Comparison of ENCODE assay signal across 17 mouse cellular contexts in genomic region chr15:25026351-25026750, GRCm38 (mm10).
DNase-seq lines count a peak whose midpoint lies in the region; ATAC-seq lines count a peak whose summit lies in the region.
"Had no signal": no experiment of that assay in that cellular context is flagged by ENCODE, and none has a peak within 500 bp of the region (broad histone marks: within the 10 kb centered on the region; RNA-seq: fewer than 3 reads in every experiment).

No protein-coding gene starts in this region.

- H3K4me1 ChIP-seq in heart, embryonic 14.5 days (ENCODE audit: control insufficient read depth in 2 of 2, insufficient read depth in 2 of 2, low read length in 2 of 2), result peaks cover 0 to 4% of the 10 kb centered on the region in 2 experiments; a peak in 1 of 4 replicates
- peaks cover 5% of the 10 kb centered on the region; the same call in 1 of the 2 replicates for H3K4me1 ChIP-seq in heart, embryonic 12.5 days (replicated peaks)
- peaks cover 10% of the 10 kb centered on the region; the same call in 1 of the 2 replicates for H3K4me1 ChIP-seq in forebrain, embryonic 14.5 days (ENCODE audit: control insufficient read depth, insufficient read depth, low read length)
- H3K4me1 ChIP-seq in hindbrain, embryonic 15.5 days (replicated peaks), result peaks cover 19% of the 10 kb centered on the region
- peaks cover 17% of the 10 kb centered on the region for H3K4me1 ChIP-seq in midbrain, embryonic 16.5 days (ENCODE audit: control insufficient read depth, insufficient read depth, low read length)
- H3K4me1 ChIP-seq: liver, embryonic 15.5 days had no signal

- no peak for ATAC-seq in heart, embryonic 14.5 days (ENCODE audit: insufficient number of reproducible peaks, insufficient read depth, low FRiP score, low read depth)
- no peak for ATAC-seq in heart, embryonic 12.5 days (ENCODE audit: insufficient number of reproducible peaks, low FRiP score)
- ATAC-seq in forebrain, embryonic 14.5 days, result peak; percentile 29
- 0 out of 2 replicates have a peak, but pooled peaks have one; percentile 59 for ATAC-seq in hindbrain, embryonic 15.5 days (ENCODE audit: low FRiP score, low read depth)
- peak; percentile 70 for ATAC-seq in midbrain, embryonic 16.5 days
- ATAC-seq: activated CD4-positive, CD25-positive, alpha-beta regulatory T cell, adult 4 months had no signal

- no peaks in the 10 kb centered on the region for H3K36me3 ChIP-seq in heart, embryonic 14.5 days (ENCODE audit: control insufficient read depth, insufficient read depth, low read length)
- no peaks in the 10 kb centered on the region for H3K36me3 ChIP-seq in heart, embryonic 12.5 days
- no peaks in the 10 kb centered on the region for H3K36me3 ChIP-seq in forebrain, embryonic 14.5 days (ENCODE audit: control insufficient read depth, insufficient read depth, low read length)
- H3K36me3 ChIP-seq in hindbrain, embryonic 15.5 days, result no peaks in the 10 kb centered on the region
- no peaks in the 10 kb centered on the region for H3K36me3 ChIP-seq in midbrain, embryonic 16.5 days (ENCODE audit: control insufficient read depth, insufficient read depth, low read length)
- H3K36me3 ChIP-seq: limb, embryonic 13.5 days; liver, embryonic 15.5 days had no signal

- 74% methylated on average over 8 of the region's 8 CpGs for WGBS in heart, embryonic 14.5 days
- WGBS in heart, embryonic 12.5 days, result 79% methylated on average over 8 of the region's 8 CpGs
- 6% methylated on average over 8 of the region's 8 CpGs for WGBS in forebrain, embryonic 14.5 days
- 22% methylated on average over 8 of the region's 8 CpGs for WGBS in hindbrain, embryonic 15.5 days
- 5% methylated on average over 8 of the region's 8 CpGs for WGBS in midbrain, embryonic 16.5 days

- DNase-seq in forebrain, embryonic 14.5 days (ENCODE audit: low spot score), result peak; percentile 55
- no peak for DNase-seq in ovary, adult 18-20 months (ENCODE audit: low spot score)
- DNase-seq in left cerebral cortex, postnatal 14 days (ENCODE audit: low spot score in 2 of 2), result no peak
- no peak for DNase-seq in heart, postnatal 4 days
- DNase-seq: adrenal gland, postnatal 36 days; heart, adult 11 months; heart, postnatal 36 days; kidney, adult 18-20 months; kidney, postnatal 14 days; lung, postnatal 14 days had no signal

- H3K27me3 ChIP-seq in heart, embryonic 14.5 days (ENCODE audit: control insufficient read depth, insufficient read depth, low read length), result no peaks in the 10 kb centered on the region
- H3K27me3 ChIP-seq in heart, embryonic 12.5 days (replicated peaks), result no peaks in the 10 kb centered on the region
- no peaks in the 10 kb centered on the region for H3K27me3 ChIP-seq in forebrain, embryonic 14.5 days (replicated peaks; ENCODE audit: control insufficient read depth, insufficient read depth, low read length)
- H3K27me3 ChIP-seq in hindbrain, embryonic 15.5 days, result no peaks in the 10 kb centered on the region
- no peaks in the 10 kb centered on the region for H3K27me3 ChIP-seq in midbrain, embryonic 16.5 days (ENCODE audit: control insufficient read depth, insufficient read depth, low read depth, low read length)
- H3K27me3 ChIP-seq: liver, embryonic 15.5 days had no signal

- H3K4me3 ChIP-seq in heart, embryonic 14.5 days (ENCODE audit: control insufficient read depth in 1 of 2, insufficient read depth in 1 of 2, low read depth in 1 of 2, low read length in 2 of 2), result no peak overlapping the region
- H3K4me3 ChIP-seq in heart, embryonic 12.5 days, result no peak overlapping the region
- H3K4me3 ChIP-seq in forebrain, embryonic 14.5 days (ENCODE audit: low read depth, low read length), result no peak overlapping the region
- H3K4me3 ChIP-seq in hindbrain, embryonic 15.5 days, result peak overlapping the region; percentile 36
- peak overlapping the region; percentile 36 for H3K4me3 ChIP-seq in midbrain, embryonic 16.5 days (ENCODE audit: low read depth, low read length)
- H3K4me3 ChIP-seq: liver, embryonic 15.5 days had no signal

- intact Hi-C loops in left cerebral cortex, postnatal 14 days (cut with DNase I), result loop anchor here (5.0 kb wide), 2 partner anchors 336 to 386 kb away; partner anchors contain the start of gene Basp1

- H3K27ac ChIP-seq in heart, embryonic 14.5 days (replicated peaks in 1 of 2; ENCODE audit: control insufficient read depth in 1 of 2, insufficient read depth in 1 of 2, low read depth in 2 of 2, low read length in 2 of 2), result no peak overlapping the region
- no peak overlapping the region for H3K27ac ChIP-seq in heart, embryonic 12.5 days (ENCODE audit: poor library complexity, severe bottlenecking)
- peak overlapping the region; percentile 72; the same call in 1 of the 2 replicates for H3K27ac ChIP-seq in forebrain, embryonic 14.5 days (ENCODE audit: low read depth, low read length)
- H3K27ac ChIP-seq in hindbrain, embryonic 15.5 days (replicated peaks), result peak overlapping the region; percentile 83
- peak overlapping the region; percentile 88 for H3K27ac ChIP-seq in midbrain, embryonic 16.5 days (ENCODE audit: low read length)
- H3K27ac ChIP-seq: limb, embryonic 13.5 days; liver, embryonic 15.5 days had no signal

- 0 out of 2 replicates have a peak, but pooled peaks cover 4% of the 10 kb centered on the region for H3K9me3 ChIP-seq in heart, embryonic 14.5 days (ENCODE audit: control insufficient read depth, low read length)
- no peaks in the 10 kb centered on the region for H3K9me3 ChIP-seq in heart, embryonic 12.5 days (replicated peaks)
- no peaks in the 10 kb centered on the region for H3K9me3 ChIP-seq in forebrain, embryonic 14.5 days (replicated peaks; ENCODE audit: control insufficient read depth, low read length)
- H3K9me3 ChIP-seq in hindbrain, embryonic 15.5 days, result no peaks in the 10 kb centered on the region
- H3K9me3 ChIP-seq in midbrain, embryonic 16.5 days (replicated peaks; ENCODE audit: control insufficient read depth, low read length, poor library complexity, severe bottlenecking), result no peaks in the 10 kb centered on the region
- H3K9me3 ChIP-seq: limb, embryonic 13.5 days; liver, embryonic 15.5 days had no signal

- peak overlapping the region; percentile 48; the same call in 1 of the 2 replicates for H3K4me2 ChIP-seq in heart, embryonic 14.5 days (ENCODE audit: low read length)
- no peak overlapping the region for H3K4me2 ChIP-seq in heart, embryonic 12.5 days
- peak overlapping the region; percentile 50; the same call in 1 of the 2 replicates for H3K4me2 ChIP-seq in forebrain, embryonic 14.5 days (ENCODE audit: low read length)
- H3K4me2 ChIP-seq in hindbrain, embryonic 15.5 days, result peak overlapping the region; percentile 57
- peak overlapping the region; percentile 55 for H3K4me2 ChIP-seq in midbrain, embryonic 16.5 days (ENCODE audit: low read length)
- H3K4me2 ChIP-seq: liver, embryonic 15.5 days had no signal

- H3K9ac ChIP-seq in heart, embryonic 14.5 days (ENCODE audit: low read length), result no peak overlapping the region
- no peak overlapping the region for H3K9ac ChIP-seq in heart, embryonic 12.5 days
- H3K9ac ChIP-seq in forebrain, embryonic 14.5 days (ENCODE audit: low read length), result no peak overlapping the region; the same call in 1 of the 2 replicates
- no peak overlapping the region for H3K9ac ChIP-seq in hindbrain, embryonic 15.5 days
- peak overlapping the region; percentile 58 for H3K9ac ChIP-seq in midbrain, embryonic 16.5 days (ENCODE audit: low read depth, low read length)
- H3K9ac ChIP-seq: limb, embryonic 13.5 days; liver, embryonic 15.5 days had no signal

Comparison
In these comparisons a context has a peak if more than half of its experiments do, and no peak if none do; other contexts are left out.
1. ATAC-seq: peak in forebrain, embryonic 14.5 days (single experiment), hindbrain, embryonic 15.5 days (single experiment) and midbrain, embryonic 16.5 days (single experiment); none in heart, embryonic 14.5 days (single experiment) and heart, embryonic 12.5 days (single experiment).
2. H3K27ac ChIP-seq: peak in forebrain, embryonic 14.5 days (single experiment), hindbrain, embryonic 15.5 days (single experiment) and midbrain, embryonic 16.5 days (single experiment); none in heart, embryonic 14.5 days (0 of 2) and heart, embryonic 12.5 days (single experiment).
3. H3K4me3 ChIP-seq: peak in hindbrain, embryonic 15.5 days (single experiment) and midbrain, embryonic 16.5 days (single experiment); none in heart, embryonic 14.5 days (0 of 2), heart, embryonic 12.5 days (single experiment) and forebrain, embryonic 14.5 days (single experiment).